Mouse (Mus musculus) intestine, postnatal 0 days (tissue): ENCODE measurements around the gene Jam3. TPM values are rescaled to one million over a fixed set of nuclear protein-coding genes. Genes with fewer than 3 reads are reported as not detected.

Experiments
- ATAC-seq: fragments of 200-750 bp; cut with Nextera tagmentation; 2 replicates; pipeline ENCODE4 v1.8.0; 2017; ENCODE audit warnings: mild to moderate bottlenecking, moderate TSS enrichment, moderate library complexity
- H3K27ac ChIP-seq: fragments of 300-500 bp; sonication (generic); 2 replicates; pipeline ENCODE4 v1.5.1; 2014; ENCODE audit warnings: mild to moderate bottlenecking, low read depth, low read length, moderate library complexity
- H3K27me3 ChIP-seq: fragments of 300-500 bp; sonication (generic); replicated peaks from 2 replicates; pipeline ENCODE4 v1.6.1; 2014; ENCODE audit warnings: low read length, mixed read lengths; ENCODE audit not compliant: control insufficient read depth, insufficient read depth
- H3K36me3 ChIP-seq: fragments of 300-500 bp; sonication (generic); 2 replicates; pipeline ENCODE4 v1.6.1; 2014; ENCODE audit warnings: mild to moderate bottlenecking, moderate library complexity; ENCODE audit not compliant: control insufficient read depth, insufficient read depth
- H3K4me1 ChIP-seq: fragments of 300-500 bp; sonication (generic); replicated peaks from 2 replicates; pipeline ENCODE4 v1.6.1; 2014; ENCODE audit warnings: antibody characterized with exemption, low read length, mixed read lengths; ENCODE audit not compliant: control insufficient read depth, insufficient read depth
- H3K4me2 ChIP-seq: fragments of 300-500 bp; sonication (generic); replicated peaks from 2 replicates; pipeline ENCODE4 v1.6.1; 2014; ENCODE audit warnings: low read depth, mild to moderate bottlenecking, moderate library complexity
- H3K4me3 ChIP-seq: fragments of 300-500 bp; sonication (generic); 2 replicates; pipeline ENCODE4 v1.5.1; 2014; ENCODE audit warnings: low read depth, low read length
- H3K9ac ChIP-seq: fragments of 300-500 bp; sonication (generic); 2 replicates; pipeline ENCODE4 v1.6.1; 2014; ENCODE audit warnings: mild to moderate bottlenecking, low read depth, low read length
- H3K9me3 ChIP-seq: fragments of 300-500 bp; sonication (generic); 2 replicates; pipeline ENCODE4 v1.6.1; 2016; ENCODE audit warnings: mixed run types; ENCODE audit not compliant: control insufficient read depth
- CTCF ChIP-seq: sonication (generic); IDR thresholded peaks from 2 replicates; pipeline ENCODE4 v1.5.1; 2016; ENCODE audit warnings: low read depth, mild to moderate bottlenecking, control low read depth, antibody characterized with exemption, moderate library complexity
- WGBS: fragments of 180-500 bp; shearing (Covaris S2); extraction: QIAGEN DNeasy Blood & Tissue Kit; methylation state at CpG from one replicate; pipeline ENCODE4 v1.1.7; 2014; 5-methylcytosine and 5-hydroxymethylcytosine counted together
- polyA plus RNA-seq: library from polyadenylated mRNA; unstranded; fragments of >200 nt; fragmentation: Nextera tagmentation; extraction: Ambion mirVana; gene quantifications from 2 replicates; pipeline ENCODE4 v1.2.1, GENCODE M21; 2015

Gene Jam3
- polyA plus RNA-seq, 1 experiment from 2014 or later = 17.8 TPM

- no peaks in the 10 kb centered on the region for H3K36me3 ChIP-seq
- no peak overlapping the region for H3K27ac ChIP-seq
- no peak overlapping the region for H3K9ac ChIP-seq
- no peak for TF ChIP-seq CTCF
- no peaks in the 10 kb centered on the region for H3K4me1 ChIP-seq
- no peak overlapping the region for H3K4me3 ChIP-seq
- WGBS = 84% methylated on average over 4 of the region's 4 CpGs
- H3K27me3 ChIP-seq = 0 out of 2 replicates have a peak, but pooled peaks cover 3% of the 10 kb centered on the region
- H3K9me3 ChIP-seq = no peaks in the 10 kb centered on the region
- H3K4me2 ChIP-seq = no peak overlapping the region
- no peak for ATAC-seq
These were observed 1.4 kb downstream of the Jam3 start for GRCm38 (mm10) chr9:27153861-27154260.

- H3K27ac ChIP-seq = no peak overlapping the region
- no peak for ATAC-seq
- H3K36me3 ChIP-seq = no peaks in the 10 kb centered on the region
These were observed 5.4 kb downstream of the Jam3 start for GRCm38 (mm10) chr9:27149836-27150235.

GRCm38 (mm10) chr9:27148631-27149471 lies 6.4 kb downstream of the Jam3 start:
- 33% methylated on average over 18 of the region's 18 CpGs for WGBS
- Histone ChIP-seq H3K4me1 (no peaks in the 10 kb centered on the region), H3K9me3 (no peaks in the 10 kb centered on the region), H3K4me3 (no peak overlapping the region), H3K4me2 (no peak overlapping the region), H3K36me3 (no peaks in the 10 kb centered on the region), H3K27me3 (no peaks in the 10 kb centered on the region), H3K9ac (no peak overlapping the region), H3K27ac (no peak overlapping the region)
- no peak for TF ChIP-seq CTCF
- ATAC-seq = no peak

More at GRCm38 (mm10) chr9:27149836-27150235, 5.4 kb downstream of the Jam3 start:
- H3K4me2 ChIP-seq = no peak overlapping the region
- TF ChIP-seq CTCF = no peak
- WGBS = 55% methylated on average over 9 of the region's 9 CpGs
- H3K4me3 ChIP-seq = no peak overlapping the region
- H3K9ac ChIP-seq = no peak overlapping the region
- no peaks in the 10 kb centered on the region for H3K9me3 ChIP-seq
- no peaks in the 10 kb centered on the region for H3K4me1 ChIP-seq
- 0 out of 2 replicates have a peak, but pooled peaks cover 3% of the 10 kb centered on the region for H3K27me3 ChIP-seq

- H3K9me3 ChIP-seq = no peaks in the 10 kb centered on the region
- WGBS = 78% methylated on average over 8 of the region's 8 CpGs
- H3K9ac ChIP-seq = no peak overlapping the region
- H3K27me3 ChIP-seq = no peaks in the 10 kb centered on the region
- H3K4me1 ChIP-seq = no peaks in the 10 kb centered on the region
- no peaks in the 10 kb centered on the region for H3K36me3 ChIP-seq
- H3K4me3 ChIP-seq = no peak overlapping the region
- no peak overlapping the region for H3K4me2 ChIP-seq
- TF ChIP-seq CTCF = no peak
- no peak overlapping the region for H3K27ac ChIP-seq
- no peak for ATAC-seq
These were observed 7.3 kb downstream of the Jam3 start for GRCm38 (mm10) chr9:27147946-27148345.

GRCm38 (mm10) chr9:27146826-27147225 lies 8.4 kb downstream of the Jam3 start:
- Histone ChIP-seq H3K4me1 (no peaks in the 10 kb centered on the region), H3K36me3 (no peaks in the 10 kb centered on the region), H3K27ac (no peak overlapping the region), H3K4me3 (no peak overlapping the region), H3K9ac (no peak overlapping the region), H3K27me3 (no peaks in the 10 kb centered on the region), H3K4me2 (no peak overlapping the region), H3K9me3 (no peaks in the 10 kb centered on the region)
- ATAC-seq = no peak
- no peak for TF ChIP-seq CTCF
- 76% methylated on average over 2 of the region's 2 CpGs for WGBS

GRCm38 (mm10) chr9:27144996-27145395 lies 10.2 kb downstream of the Jam3 start:
- Histone ChIP-seq H3K4me3 (no peak overlapping the region), H3K36me3 (no peaks in the 10 kb centered on the region), H3K9ac (no peak overlapping the region), H3K27me3 (no peaks in the 10 kb centered on the region), H3K27ac (no peak overlapping the region), H3K4me1 (no peaks in the 10 kb centered on the region), H3K9me3 (no peaks in the 10 kb centered on the region), H3K4me2 (no peak overlapping the region)
- no peak for ATAC-seq
- WGBS = 84% methylated on average over 5 of the region's 5 CpGs
- no peak for TF ChIP-seq CTCF
